Mouse (Mus musculus): ENCODE results near the gene Ppt2. TPM values are rescaled to one million over a fixed set of nuclear protein-coding genes. Genes with fewer than 3 reads are reported as not detected.

The Ppt2 gene
- polyA plus RNA-seq, 1 experiment from 2014 or later = 32.9 TPM

DNA sequence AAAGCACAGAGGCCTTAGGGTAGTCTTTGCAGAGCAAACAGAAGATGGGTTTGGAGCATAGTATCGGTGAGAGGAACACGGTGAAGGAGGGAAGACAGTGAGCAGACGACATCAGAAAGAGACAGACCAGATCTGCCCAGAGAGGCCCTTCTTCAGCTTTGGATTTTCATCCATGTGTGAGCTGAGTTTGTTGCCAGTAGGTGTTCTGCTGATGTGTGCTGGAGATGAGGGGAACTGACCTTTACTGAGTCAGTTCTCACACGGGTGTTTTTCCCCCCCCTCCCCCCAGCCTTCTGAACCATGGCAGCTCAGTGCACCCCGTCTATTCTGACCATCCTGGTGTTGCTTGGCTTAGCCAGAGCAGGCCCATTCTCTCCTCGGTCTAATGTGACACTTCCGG, 41.9 kb upstream of the Ppt2 start, which contains the start of gene Tnxb:
Gene Tnxb, plus strand, starts transcription at position 301 of the 400 bp plus-strand sequence.
- Histone ChIP-seq H3K9ac (ENCODE audit: low read depth, low read length) (peak within 1 kb of the TSS; percentile 55), H3K4me1 (ENCODE audit: control insufficient read depth, insufficient read depth, low read length) (peaks cover 18% of the 10 kb centered on the region), H3K9me3 (ENCODE audit: control insufficient read depth, low read length) (no peaks in the 10 kb centered on the region), H3K4me3 (ENCODE audit: low read length) (peak within 1 kb of the TSS; percentile 39), H3K36me3 (ENCODE audit: control insufficient read depth, insufficient read depth, low read length) (no peaks in the 10 kb centered on the region), H3K27ac (ENCODE audit: low read length) (no peak within 1 kb of the TSS), H3K4me2 (ENCODE audit: low read depth, low read length) (peak within 1 kb of the TSS; percentile 61), H3K27me3 (replicated peaks; ENCODE audit: control insufficient read depth, insufficient read depth, low read length) (peaks cover 42% of the 10 kb centered on the region)
- 57% methylated on average over 7 of the region's 7 CpGs for WGBS
- no peak for ATAC-seq

DNA sequence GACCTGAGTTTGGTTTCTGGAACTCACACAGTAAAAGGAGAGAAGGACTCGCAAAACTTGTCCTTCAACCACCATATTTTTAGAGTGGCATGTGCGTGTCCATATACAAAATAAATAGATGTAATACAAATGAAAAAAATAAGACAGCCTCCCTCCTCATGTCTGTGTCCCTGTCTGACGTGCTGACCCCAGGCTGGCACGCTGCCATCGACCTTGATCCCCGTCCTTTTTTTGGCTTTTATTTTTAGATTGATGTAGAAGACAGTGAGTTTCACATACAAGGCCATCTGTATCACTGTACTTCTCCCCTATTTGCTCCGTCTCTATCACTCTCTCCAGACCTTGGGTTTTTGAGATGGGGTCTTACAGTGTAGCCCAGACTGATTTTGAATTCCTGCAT, 36.2 kb upstream of the Ppt2 start:
- Histone ChIP-seq H3K27ac (ENCODE audit: low read length) (no peak overlapping the region), H3K9me3 (ENCODE audit: control insufficient read depth, low read length) (no peaks in the 10 kb centered on the region), H3K9ac (ENCODE audit: low read depth, low read length) (no peak overlapping the region), H3K4me1 (ENCODE audit: control insufficient read depth, insufficient read depth, low read length) (peaks cover 14% of the 10 kb centered on the region), H3K4me2 (ENCODE audit: low read depth, low read length) (no peak overlapping the region), H3K4me3 (ENCODE audit: low read length) (no peak overlapping the region), H3K36me3 (ENCODE audit: control insufficient read depth, insufficient read depth, low read length) (no peaks in the 10 kb centered on the region), H3K27me3 (replicated peaks; ENCODE audit: control insufficient read depth, insufficient read depth, low read length) (peaks cover 4% of the 10 kb centered on the region)
- no peak for ATAC-seq
- WGBS = 68% methylated on average over 7 of the region's 7 CpGs

- WGBS = 48% methylated on average over 1 of the region's 1 CpGs
- H3K36me3 ChIP-seq (ENCODE audit: control insufficient read depth, insufficient read depth, low read length) = no peaks in the 10 kb centered on the region
- no peak overlapping the region for H3K4me3 ChIP-seq (ENCODE audit: low read length)
- no peak overlapping the region for H3K4me2 ChIP-seq (ENCODE audit: low read depth, low read length)
- no peak for ATAC-seq
- peaks cover 12% of the 10 kb centered on the region for H3K27me3 ChIP-seq (replicated peaks; ENCODE audit: control insufficient read depth, insufficient read depth, low read length)
- no peak overlapping the region for H3K9ac ChIP-seq (ENCODE audit: low read depth, low read length)
- peaks cover 14% of the 10 kb centered on the region for H3K4me1 ChIP-seq (ENCODE audit: control insufficient read depth, insufficient read depth, low read length)
- no peak overlapping the region for H3K27ac ChIP-seq (ENCODE audit: low read length)
- H3K9me3 ChIP-seq (ENCODE audit: control insufficient read depth, low read length) = no peaks in the 10 kb centered on the region
Observed at GRCm38 (mm10) chr17:34663558-34663957, 35.2 kb upstream of the Ppt2 start.

- Histone ChIP-seq H3K9ac (ENCODE audit: low read depth, low read length) (no peak overlapping the region), H3K36me3 (ENCODE audit: control insufficient read depth, insufficient read depth, low read length) (no peaks in the 10 kb centered on the region), H3K9me3 (ENCODE audit: control insufficient read depth, low read length) (no peaks in the 10 kb centered on the region), H3K4me3 (ENCODE audit: low read length) (no peak overlapping the region), H3K27me3 (replicated peaks; ENCODE audit: control insufficient read depth, insufficient read depth, low read length) (peaks cover 12% of the 10 kb centered on the region), H3K4me2 (ENCODE audit: low read depth, low read length) (no peak overlapping the region), H3K4me1 (ENCODE audit: control insufficient read depth, insufficient read depth, low read length) (peaks cover 14% of the 10 kb centered on the region), H3K27ac (ENCODE audit: low read length) (no peak overlapping the region)
- WGBS = 85% methylated on average over 8 of the region's 8 CpGs
- no peak for ATAC-seq
Observed at GRCm38 (mm10) chr17:34662978-34663377, 34.7 kb upstream of the Ppt2 start.

- peaks cover 12% of the 10 kb centered on the region for H3K27me3 ChIP-seq (replicated peaks; ENCODE audit: control insufficient read depth, insufficient read depth, low read length)
- ATAC-seq = no peak
- H3K4me2 ChIP-seq (ENCODE audit: low read depth, low read length) = no peak overlapping the region
- no peak overlapping the region for H3K27ac ChIP-seq (ENCODE audit: low read length)
- H3K4me1 ChIP-seq (ENCODE audit: control insufficient read depth, insufficient read depth, low read length) = peaks cover 14% of the 10 kb centered on the region
- WGBS = 86% methylated on average over 1 of the region's 1 CpGs
- H3K36me3 ChIP-seq (ENCODE audit: control insufficient read depth, insufficient read depth, low read length) = no peaks in the 10 kb centered on the region
- no peaks in the 10 kb centered on the region for H3K9me3 ChIP-seq (ENCODE audit: control insufficient read depth, low read length)
- H3K4me3 ChIP-seq (ENCODE audit: low read length) = no peak overlapping the region
- H3K9ac ChIP-seq (ENCODE audit: low read depth, low read length) = no peak overlapping the region
Observed at GRCm38 (mm10) chr17:34662468-34662867, 34.2 kb upstream of the Ppt2 start.

DNA sequence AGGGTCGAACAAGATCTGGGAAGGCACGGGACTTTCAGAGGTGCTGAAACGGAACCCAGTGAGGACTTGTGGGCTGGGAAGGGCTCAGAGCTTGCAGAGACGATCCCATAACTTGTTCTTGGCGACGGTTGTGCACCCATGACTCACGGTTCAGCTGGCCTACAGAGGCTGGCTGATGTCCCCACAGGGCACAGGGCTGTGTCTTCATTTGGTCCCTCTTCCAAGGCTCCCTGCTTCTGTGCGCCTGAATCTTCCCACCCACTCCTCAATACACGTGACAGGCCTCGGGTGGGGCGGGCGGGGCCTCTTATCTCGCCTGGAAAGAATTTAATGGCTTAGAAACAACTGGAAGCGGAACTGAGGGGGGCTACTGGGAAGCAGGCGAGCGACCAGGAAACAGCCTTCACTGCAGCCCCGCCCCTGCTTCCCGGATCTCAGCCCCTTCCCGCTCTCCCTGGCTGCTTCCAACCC, 32.8 kb upstream of the Ppt2 start:
- no peaks in the 10 kb centered on the region for H3K9me3 ChIP-seq (ENCODE audit: control insufficient read depth, low read length)
- peak overlapping the region; percentile 53 for H3K9ac ChIP-seq (ENCODE audit: low read depth, low read length)
- peak overlapping the region; percentile 38 for H3K27ac ChIP-seq (ENCODE audit: low read length)
- 3% methylated on average over 19 of the region's 19 CpGs for WGBS
- no peaks in the 10 kb centered on the region for H3K36me3 ChIP-seq (ENCODE audit: control insufficient read depth, insufficient read depth, low read length)
- peak; percentile 52 for ATAC-seq
- H3K4me3 ChIP-seq (ENCODE audit: low read length) = peak overlapping the region; percentile 30
- H3K27me3 ChIP-seq (replicated peaks; ENCODE audit: control insufficient read depth, insufficient read depth, low read length) = peaks cover 12% of the 10 kb centered on the region
- peak overlapping the region; percentile 52 for H3K4me2 ChIP-seq (ENCODE audit: low read depth, low read length)
- H3K4me1 ChIP-seq (ENCODE audit: control insufficient read depth, insufficient read depth, low read length) = peaks cover 22% of the 10 kb centered on the region

DNA sequence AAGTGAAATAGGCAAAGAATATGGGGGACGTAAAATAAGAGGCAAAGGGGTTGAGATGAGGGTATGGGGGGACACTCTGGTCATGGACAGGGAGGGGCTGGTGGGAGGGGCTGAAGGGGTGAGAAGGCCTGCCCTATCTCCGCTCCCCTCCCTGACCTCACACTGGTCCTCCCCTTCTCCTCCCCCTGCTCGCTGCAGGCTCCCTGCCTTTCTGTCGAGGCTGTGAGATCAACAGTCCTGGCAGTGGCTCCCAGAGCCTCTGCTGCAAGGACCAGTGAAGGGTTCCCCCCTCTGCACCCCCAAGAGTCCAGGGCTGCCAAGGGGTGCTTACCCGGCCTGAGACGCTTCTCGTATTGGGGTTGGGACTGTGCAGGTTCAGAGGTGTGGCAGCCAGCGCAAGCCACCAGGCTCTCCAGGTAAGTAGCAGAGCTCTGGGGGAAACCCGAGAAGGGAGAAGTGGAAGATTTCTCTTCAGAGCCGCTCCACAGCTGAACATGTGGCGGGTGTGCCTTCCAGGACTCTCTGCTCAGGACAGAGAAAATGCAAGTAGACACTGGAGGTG, 32.0 kb upstream of the Ppt2 start:
- ATAC-seq = no peak
- H3K27ac ChIP-seq (ENCODE audit: low read length) = peak overlapping the region; percentile 24; the same call in 1 of the 2 replicates
- peak overlapping the region; percentile 53 for H3K9ac ChIP-seq (ENCODE audit: low read depth, low read length)
- 36% methylated on average over 9 of the region's 11 CpGs for WGBS
- peaks cover 29% of the 10 kb centered on the region for H3K4me1 ChIP-seq (ENCODE audit: control insufficient read depth, insufficient read depth, low read length)
- no peaks in the 10 kb centered on the region for H3K36me3 ChIP-seq (ENCODE audit: control insufficient read depth, insufficient read depth, low read length)
- H3K4me3 ChIP-seq (ENCODE audit: low read length) = peak overlapping the region; percentile 30; the same call in 1 of the 2 replicates
- peaks cover 12% of the 10 kb centered on the region for H3K27me3 ChIP-seq (replicated peaks; ENCODE audit: control insufficient read depth, insufficient read depth, low read length)
- no peaks in the 10 kb centered on the region for H3K9me3 ChIP-seq (ENCODE audit: control insufficient read depth, low read length)
- peak overlapping the region; percentile 52 for H3K4me2 ChIP-seq (ENCODE audit: low read depth, low read length)

GRCm38 (mm10) chr17:34659897-34660214, 31.5 kb upstream of the Ppt2 start:
- Histone ChIP-seq H3K4me1 (ENCODE audit: control insufficient read depth, insufficient read depth, low read length) (peaks cover 33% of the 10 kb centered on the region), H3K9me3 (ENCODE audit: control insufficient read depth, low read length) (no peaks in the 10 kb centered on the region), H3K27me3 (replicated peaks; ENCODE audit: control insufficient read depth, insufficient read depth, low read length) (peaks cover 12% of the 10 kb centered on the region), H3K9ac (ENCODE audit: low read depth, low read length) (no peak overlapping the region), H3K4me2 (ENCODE audit: low read depth, low read length) (no peak overlapping the region), H3K4me3 (ENCODE audit: low read length) (no peak overlapping the region), H3K36me3 (ENCODE audit: control insufficient read depth, insufficient read depth, low read length) (no peaks in the 10 kb centered on the region), H3K27ac (ENCODE audit: low read length) (no peak overlapping the region)
- no peak for ATAC-seq
- 60% methylated on average over 3 of the region's 3 CpGs for WGBS

DNA sequence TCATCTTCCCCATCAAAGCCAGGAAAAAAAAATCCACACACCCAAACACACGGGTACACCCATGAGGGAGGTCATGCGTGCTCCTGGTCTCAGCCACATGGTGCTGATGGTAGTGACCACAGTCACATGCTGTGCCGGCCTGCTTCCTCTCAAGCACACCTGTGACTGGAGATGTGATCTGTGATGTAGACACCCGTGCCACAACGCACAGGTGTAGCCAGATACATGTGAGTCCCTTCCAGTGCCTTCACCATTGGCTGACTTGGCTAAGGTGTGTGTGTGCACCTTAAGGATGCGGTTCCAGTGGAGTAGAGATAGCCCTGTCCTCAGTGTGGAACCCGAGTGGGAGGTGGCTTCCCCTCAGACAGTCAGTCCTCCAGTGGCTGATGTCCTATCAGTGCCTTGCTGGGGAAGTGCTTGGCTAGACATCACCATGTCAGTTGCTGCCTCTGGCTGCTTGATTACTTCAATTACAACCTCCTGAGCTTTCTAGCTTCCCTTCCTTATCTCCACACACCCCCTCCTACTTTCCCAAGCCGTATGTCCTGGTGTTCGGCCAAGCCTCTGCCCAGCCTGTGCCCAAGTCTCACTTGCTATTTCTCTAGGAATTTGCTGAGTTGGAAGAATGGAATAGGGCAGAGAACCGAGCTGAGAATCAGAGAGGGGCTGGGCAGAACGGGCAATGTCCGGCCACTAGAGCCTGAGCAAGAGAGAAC, 31.0 kb upstream of the Ppt2 start:
- Histone ChIP-seq H3K27ac (ENCODE audit: low read length) (no peak overlapping the region), H3K9ac (ENCODE audit: low read depth, low read length) (no peak overlapping the region), H3K27me3 (replicated peaks; ENCODE audit: control insufficient read depth, insufficient read depth, low read length) (peaks cover 12% of the 10 kb centered on the region), H3K9me3 (ENCODE audit: control insufficient read depth, low read length) (no peaks in the 10 kb centered on the region), H3K36me3 (ENCODE audit: control insufficient read depth, insufficient read depth, low read length) (no peaks in the 10 kb centered on the region), H3K4me1 (ENCODE audit: control insufficient read depth, insufficient read depth, low read length) (peaks cover 36% of the 10 kb centered on the region), H3K4me3 (ENCODE audit: low read length) (no peak overlapping the region), H3K4me2 (ENCODE audit: low read depth, low read length) (no peak overlapping the region)
- 56% methylated on average over 12 of the region's 12 CpGs for WGBS
- ATAC-seq = no peak
